Mouse (Mus musculus): ENCODE measurements around the gene Rpl27a.

GRCm38 (mm10) chr7:109492616-109493318 is 26.2 kb upstream of the Rpl27a start:
- TF ChIP-seq EP300 (IDR thresholded peaks at IDR 0.05; ENCODE audit: low read depth) = no peak
- no peak for TF ChIP-seq CTCF (IDR thresholded peaks at IDR 0.05; ENCODE audit: low read depth)

All from liver, embryonic 14.5 days (tissue).